Mouse (Mus musculus) embryo, embryonic 11.5 days (tissue): ENCODE results near the gene Abca2.
A peak's percentile ranks its signal among the peaks of the same experiment; 100 is the strongest.

ENCODE experiments used
- DNase-seq: peaks from one replicate; pipeline ENCODE4 v3.0.0-alpha.2; 2012; ENCODE audit warnings: low read depth, low spot score

Gene Abca2

DNA sequence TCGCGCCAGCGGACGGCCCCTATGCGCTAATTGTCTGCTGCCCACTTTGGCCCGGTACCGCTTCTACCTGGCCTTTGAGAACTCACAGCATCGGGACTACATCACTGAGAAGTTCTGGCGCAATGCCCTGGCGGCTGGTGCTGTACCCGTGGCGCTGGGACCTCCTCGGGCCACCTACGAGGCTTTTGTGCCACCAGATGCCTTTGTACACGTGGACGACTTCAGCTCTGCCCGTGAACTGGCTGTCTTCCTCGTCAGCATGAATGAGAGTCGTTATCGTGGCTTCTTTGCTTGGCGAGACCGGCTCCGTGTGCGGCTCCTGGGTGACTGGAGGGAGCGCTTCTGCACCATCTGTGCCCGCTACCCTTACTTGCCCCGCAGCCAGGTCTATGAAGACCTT lies 3.0 kb upstream of the Abca2 start:
- no peak for DNase-seq

DNA sequence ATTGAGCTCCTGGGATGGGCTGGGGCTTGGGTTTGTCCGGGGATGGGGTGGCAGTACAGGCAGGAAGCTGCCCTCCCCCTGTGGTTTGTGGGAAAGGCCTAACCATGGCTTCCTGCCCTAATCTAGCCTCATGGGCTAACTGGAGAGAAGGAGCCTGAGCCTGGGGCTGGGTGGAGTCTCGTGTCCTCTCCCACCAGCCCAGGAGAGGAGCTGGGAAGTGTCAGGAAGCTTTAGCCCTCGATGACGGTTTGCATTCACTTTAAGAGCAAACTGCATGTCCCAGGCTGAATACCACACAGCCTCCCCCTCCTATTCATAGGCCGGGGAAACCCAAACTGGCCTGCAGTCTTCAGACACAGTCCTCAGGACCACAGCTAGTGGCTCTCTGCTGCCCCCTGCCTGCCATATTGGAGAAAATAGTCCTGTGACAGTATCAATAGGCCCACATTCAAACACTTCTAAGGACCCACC lies 1.7 kb upstream of the Abca2 start:
- DNase-seq = peak; percentile 56

DNA sequence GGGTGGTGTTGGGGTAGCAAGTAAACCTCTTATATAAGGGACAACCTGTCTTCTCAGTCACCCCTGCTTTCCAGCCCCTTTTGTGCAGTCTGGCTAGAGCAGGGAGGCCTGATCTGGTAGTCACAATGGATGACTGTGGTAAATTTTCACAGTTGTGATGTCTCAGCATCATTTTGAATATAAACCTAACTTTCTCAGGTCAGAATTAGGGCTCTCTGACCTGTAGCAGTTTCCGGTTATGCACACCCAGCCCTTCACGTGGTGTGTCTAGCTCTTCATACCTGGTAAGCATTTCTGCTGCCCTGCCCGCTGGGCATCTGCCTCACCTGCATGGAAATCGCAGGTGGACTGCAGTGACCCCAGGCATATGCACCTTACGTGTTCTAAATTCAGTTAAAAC lies 1.2 kb upstream of the Abca2 start:
- DNase-seq = no peak

DNA sequence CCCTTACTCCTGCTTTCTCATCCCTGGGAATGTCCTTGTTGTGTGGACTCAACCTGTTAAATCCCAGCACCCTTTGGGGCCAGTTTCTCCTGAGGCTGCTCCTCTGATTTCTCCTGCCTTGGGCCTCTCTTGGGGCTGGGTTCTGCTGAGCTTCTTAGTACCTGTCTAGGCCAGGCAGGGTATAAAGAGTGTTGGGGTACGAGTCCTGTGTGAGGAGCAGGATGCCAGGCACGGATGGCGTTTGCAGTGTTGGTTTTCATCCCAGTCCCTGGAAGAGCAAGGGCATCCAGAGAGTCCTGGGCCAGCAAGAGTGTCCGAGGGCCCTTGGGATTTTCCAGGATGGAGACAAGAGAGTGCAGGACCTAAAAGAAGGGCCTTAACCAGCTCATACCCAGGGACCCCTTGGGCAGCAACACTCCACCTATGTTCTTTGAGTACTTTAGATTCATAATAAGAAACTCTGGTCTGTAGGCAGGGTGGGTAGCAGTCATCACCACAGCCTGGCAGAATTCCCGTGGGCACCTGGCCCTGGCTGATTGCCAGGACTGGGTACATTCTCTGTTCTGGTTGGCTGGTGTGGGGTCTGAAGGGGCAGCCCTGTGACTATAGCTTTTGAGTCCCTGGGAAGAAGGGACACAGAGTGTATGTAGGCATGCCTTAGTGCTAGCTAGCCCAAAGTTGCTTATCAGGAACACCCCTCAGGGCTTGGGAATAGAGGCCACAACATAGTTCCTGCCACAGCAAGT lies 1.1 kb downstream of the Abca2 start:
- no peak for DNase-seq

DNA sequence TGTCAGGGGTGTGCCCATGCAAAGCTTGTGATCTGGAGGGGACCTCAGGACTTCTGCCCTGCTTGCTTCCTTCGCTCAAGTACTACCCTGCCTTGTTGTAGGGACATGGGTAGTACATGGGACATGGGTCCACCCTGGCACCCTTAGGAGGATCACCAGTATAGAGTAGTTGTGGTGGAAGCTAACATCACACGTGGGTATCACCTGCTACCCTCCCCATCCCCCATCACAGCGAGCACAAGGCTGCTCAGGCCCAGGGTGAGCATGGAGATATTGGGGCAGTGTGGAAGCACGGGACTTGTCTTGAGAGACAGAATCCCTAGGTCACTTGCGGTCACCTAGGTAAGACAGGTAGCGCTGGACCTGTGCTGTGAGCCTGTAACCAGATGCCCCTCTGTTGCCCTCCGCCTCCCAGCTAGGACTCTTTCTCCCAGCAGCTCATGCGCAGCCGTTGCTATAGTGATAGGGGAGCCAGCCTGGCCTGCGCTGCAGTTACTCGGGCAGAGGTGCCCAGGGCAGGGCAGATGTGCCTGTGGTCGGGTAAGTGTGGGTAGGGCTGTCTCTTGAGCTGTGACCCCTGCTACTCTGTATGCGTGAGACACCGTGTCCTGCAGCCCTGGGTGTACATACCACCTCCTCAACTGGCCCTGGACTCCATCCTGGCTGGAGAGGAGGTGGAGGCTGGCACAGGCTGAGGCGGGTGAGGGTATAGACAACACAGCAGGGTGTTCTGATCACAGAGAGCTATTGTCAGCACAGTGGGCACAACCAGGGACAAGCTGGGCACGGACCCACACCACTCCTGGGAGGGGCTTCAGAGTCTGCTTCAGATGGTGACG lies 2.1 kb downstream of the Abca2 start:
- DNase-seq = no peak

DNA sequence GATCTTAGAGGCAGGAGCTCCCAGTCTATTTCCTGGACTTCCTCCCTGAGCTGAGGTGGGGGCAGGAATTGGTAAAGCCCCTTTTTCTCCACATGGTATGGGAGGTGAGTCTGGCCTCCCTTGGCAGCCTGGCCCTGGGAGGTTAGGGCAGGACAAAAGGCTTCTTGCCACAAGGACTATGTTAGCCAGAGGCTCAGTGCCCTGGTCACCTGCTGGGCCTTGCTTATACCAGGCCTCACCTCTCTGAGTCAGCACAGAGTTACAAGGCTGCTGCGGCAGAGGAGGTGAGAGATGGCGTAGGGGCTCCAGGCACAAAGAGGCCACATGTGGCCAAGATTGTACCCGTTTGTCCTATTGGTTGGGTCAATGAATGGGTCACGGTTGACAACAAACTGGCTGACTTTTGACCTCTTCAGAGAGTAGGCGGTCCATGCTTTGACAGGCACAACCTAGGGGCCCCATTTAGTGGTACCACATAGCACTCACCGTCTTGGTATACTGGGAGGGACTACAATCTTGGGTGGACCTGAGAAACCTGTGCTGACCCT lies 2.9 kb downstream of the Abca2 start:
- no peak for DNase-seq

DNA sequence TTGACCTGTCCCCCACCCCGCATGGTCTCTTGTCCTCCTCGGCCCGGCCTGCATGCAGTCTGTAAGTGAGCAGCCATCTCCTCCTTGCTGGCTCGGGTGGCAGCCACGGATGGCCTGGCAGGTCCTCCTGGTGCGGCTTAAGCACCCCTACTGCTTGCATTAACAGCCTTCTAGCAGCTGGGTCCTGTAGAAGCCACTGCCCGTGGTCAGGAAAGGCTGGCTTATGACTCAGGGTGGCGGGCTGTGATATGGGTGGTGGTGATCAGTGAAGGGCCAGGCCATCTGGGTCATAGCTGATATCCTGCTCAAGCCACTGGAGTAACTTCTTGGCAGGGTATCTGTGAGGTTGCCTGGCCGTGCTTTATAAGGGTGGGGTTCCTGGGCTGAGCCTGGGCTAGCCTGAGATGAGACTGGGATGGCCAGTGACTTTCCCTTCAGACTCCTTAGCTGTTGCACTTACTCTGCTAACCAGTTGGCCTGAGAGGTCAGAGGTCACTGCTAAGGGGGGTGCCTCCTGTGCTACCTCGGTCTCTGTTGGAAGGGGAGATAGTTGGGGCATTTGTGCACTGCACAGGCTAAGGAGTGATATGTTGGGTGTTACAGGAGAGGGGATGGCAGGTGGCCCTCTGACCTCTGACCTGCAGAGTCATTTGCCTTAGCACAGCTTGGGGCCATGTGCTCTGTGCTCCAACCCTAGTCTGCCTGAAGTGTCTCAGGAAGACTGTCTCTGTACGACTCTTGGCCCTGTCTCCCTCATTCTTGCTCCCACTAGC lies 4.0 kb downstream of the Abca2 start:
- DNase-seq = no peak

DNA sequence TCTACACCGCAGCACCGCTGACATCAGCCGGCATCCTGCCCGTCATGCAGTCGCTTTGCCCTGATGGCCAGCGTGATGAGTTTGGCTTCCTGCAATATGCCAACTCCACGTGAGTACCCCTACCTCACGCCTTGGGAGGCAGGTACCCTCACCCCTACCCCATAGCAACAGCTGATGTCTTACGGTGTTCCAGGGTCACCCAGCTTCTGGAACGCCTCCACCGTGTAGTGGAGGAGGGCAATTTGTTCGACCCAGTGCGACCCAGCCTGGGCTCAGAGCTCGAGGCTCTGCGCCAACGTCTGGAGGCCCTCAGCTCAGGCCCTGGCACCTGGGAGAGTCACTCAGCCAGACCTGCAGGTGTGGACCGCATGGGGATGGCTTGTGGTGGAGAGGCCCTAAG lies 4.6 kb downstream of the Abca2 start:
- DNase-seq = no peak

DNA sequence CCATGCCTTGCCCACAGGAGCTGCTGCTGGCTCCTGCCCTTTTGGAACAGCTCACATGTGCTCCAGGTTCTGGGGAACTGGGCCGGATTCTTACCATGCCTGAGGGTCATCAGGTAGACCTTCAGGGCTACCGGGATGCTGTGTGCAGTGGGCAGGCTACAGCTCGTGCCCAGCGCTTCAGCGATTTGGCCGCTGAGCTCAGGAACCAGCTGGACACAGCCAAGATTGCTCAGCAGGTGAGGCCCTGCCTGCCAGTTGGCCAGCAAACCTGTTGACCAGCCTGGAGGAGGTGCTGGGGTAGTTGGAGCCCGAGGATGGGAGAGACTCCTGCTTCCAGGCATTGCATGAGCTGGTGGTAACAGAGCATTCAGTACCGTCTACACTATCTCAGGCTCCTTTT lies 5.8 kb downstream of the Abca2 start:
- no peak for DNase-seq

DNA sequence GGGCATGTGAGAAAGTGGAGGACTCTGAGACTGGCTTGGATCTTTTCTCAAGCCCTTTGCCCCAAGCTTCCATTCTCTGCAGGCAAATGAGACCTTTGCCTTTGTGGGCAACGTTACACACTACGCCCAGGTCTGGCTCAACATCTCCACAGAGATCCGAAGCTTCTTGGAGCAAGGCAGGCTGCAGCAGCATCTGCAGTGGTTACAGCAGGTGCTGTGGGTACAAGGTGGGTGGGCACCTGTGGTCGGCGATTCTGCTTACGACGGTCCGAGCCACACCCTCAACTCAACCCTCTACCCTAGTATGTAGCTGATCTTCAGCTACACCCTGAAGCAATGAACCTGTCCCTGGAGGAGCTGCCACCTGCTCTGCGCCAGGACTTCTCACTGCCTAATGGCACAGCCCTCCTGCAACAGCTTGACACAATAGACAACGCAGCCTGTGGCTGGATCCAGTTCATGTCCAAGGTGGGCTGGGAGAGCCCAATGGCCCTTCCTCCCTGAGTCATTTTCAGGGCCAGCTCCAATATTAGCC lies 7.8 kb downstream of the Abca2 start:
- DNase-seq = no peak

DNA sequence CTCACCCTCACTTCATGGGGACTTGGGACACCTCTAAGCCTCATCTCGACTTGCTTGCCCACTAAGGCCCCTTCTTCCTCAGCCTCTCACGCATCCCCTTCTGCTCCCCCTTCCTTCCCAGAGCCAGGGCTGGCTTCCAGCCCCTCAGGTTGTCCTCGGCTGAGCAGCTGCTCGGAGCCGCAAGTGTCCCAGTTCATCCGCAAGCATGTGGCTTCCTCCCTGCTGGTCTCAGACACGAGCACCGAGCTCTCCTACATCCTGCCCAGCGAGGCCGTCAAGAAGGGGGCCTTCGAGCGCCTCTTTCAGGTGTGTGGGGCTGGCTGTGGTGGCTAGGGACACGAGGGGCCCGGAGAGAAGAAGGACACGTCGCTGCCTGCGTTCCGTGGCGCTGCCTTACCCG lies 12.6 kb downstream of the Abca2 start:
- DNase-seq = no peak

DNA sequence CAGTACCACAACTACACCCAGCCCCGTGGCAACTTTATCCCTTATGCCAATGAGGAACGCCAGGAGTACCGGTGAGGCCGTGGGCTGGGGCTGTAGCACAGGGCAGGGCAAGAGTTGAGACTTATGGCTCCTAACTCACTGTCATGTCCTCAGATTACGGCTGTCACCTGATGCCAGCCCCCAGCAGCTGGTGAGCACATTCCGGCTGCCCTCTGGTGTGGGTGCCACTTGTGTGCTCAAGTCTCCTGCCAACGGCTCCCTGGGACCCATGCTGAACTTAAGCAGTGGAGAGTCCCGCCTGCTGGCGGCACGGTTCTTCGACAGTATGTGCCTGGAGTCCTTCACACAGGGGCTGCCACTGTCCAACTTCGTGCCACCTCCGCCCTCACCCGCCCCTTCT lies 14.2 kb downstream of the Abca2 start:
- no peak for DNase-seq

DNA sequence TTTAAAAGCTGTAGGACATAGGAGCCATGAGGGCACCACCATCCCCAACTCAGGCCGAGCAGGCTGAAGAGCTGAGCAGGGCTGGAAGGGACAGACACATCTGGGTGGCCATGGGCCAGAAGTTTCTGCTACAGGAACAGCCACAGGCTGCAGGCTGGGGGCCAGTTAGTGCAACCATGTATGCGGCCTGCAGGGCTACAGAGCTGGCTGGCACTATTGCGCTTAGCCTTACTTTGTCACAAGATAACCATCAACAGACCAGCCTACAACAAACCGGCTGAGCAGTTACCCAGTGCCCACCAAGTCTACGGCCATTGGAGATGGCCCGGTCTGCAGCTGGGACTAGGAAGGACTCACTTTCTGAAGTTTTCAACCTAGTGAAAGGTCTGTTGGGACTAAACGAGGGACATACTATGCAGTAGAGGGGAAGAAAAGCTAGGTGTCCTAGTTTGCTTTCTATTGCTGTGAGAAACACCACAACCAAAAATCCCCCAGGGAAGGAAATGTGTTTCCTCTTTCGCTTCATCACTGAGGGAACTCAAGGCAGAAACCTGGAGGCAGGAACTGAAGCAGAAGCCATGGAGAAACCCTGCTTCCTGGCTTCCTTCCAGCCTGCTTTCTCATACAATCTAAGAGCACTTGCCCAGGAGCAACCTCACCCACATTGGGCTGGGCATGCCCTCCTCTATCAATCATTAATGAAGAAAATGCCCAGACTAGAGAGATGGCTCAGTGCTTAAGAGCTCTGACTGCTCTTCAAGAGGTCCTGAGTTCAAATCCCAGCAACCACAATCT lies 22.5 kb downstream of the Abca2 start:
- no peak for DNase-seq

DNA sequence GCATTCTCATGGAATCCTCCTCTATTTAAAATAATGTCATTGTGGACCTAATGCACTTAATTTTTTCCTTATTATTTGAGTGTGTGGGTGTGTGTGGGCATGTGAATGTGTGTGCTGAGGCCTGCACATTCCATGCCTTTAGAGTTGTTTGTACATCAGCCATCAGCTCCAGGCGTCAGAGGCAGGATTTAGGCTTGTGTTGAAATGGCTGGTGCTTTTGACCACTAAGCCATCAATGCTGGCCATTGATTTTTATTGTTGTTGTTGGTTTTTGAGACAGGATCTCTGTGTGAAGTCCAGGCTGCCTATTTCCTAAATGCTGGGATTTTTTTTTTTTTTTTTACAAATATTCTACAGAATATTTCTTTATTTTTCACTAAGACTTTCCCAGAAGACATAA lies 24.4 kb downstream of the Abca2 start:
- no peak for DNase-seq

DNA sequence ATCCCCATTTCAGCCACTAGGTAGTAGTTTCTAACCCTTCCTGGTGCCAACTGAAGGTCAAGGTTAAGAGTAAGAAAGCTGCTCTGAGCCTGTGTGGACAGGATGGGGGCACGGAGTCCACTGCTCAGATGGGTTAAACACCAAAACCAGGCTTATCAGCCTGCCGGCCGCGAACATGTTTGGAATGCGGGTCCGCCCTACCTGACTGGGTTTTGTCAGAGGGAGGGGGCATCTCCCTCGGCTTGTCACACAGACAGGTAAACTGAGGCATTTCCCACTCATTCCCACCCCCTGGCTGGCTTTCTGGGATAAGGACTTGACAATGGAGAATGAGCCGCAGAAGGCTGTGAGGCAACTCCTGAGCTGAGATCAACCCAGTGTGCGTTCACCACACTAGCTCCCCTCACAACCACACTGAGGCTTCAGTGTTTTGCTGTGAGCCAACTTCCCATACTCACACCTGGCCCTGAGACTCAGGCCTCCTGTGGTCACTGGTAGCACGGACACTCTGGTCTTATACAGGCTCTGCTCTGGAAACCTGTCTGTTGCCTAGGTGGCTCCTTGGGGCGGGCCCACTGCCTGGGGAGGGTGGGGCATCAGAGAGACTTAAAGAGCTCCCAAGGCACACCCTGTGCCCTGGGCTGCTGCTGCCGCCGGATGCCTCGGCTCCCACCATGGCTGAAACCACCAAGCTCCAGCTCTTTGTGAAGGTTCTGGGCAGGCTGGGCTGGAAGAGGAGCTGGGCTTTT lies 27.9 kb downstream of the Abca2 start, which contains the start of gene Clic3:
TSS of gene Clic3 (plus strand) at position 634 of the 749 bp plus-strand sequence.
- DNase-seq = no peak

DNA sequence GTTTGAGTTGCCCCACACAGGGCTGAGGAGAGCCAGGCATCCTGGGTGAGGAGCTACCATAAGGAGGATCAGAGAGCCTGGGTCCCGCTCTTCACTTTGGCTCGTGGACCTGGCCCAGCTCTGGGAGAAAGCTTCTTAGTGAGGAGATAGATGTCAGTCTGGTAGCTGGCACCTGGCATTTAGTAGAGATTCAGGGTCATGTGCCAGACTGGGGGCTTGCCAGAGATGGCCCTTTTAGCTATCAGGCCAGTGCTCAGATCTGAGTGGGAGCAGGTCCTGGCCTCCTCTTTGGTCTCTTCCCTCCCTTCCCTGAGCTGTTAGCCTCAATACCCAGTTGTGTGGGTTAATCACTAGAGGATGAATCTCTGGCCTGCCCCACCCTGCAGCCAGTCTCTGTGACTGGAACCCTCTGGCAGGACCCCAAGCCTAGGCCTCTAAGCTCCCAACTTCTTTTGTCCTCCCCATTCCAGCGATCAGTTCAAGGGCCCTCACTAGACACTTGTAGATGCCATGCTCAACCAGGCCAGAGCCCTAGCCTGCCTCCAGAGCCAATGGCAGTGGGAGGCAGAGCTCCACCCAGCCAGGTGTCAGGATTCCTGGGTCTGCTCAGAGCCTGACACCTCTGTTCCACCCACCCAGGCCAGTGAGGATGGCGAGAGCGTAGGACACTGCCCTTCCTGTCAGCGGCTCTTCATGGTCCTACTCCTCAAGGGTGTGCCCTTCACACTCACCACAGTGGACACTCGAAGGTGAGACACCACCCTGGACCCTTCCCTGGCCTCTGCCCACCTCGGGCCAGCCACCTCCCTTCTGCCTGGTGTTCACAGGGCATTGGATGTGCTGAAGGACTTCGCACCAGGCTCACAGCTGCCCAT lies 28.8 kb downstream of the Abca2 start:
- no peak for DNase-seq

DNA sequence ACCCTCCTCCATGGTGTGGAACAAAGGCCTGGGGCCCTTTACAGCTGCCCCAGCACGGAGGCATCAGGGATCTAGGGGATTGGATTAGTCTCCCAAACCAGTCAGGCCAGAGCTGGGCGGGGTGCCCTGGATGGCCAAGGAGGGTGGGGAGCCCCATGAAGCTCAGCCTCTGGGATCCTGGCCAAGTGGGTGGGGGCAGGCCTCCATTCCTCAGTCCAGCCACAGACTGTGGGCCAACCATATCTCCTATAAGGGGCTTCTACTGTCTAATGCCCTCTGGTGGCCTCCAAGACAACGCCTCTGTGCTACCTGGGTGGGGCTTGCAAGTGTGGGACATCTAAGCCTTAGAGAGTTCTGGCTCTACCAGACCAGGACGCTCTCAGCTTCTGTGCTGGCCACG lies 30.4 kb downstream of the Abca2 start:
- no peak for DNase-seq

DNA sequence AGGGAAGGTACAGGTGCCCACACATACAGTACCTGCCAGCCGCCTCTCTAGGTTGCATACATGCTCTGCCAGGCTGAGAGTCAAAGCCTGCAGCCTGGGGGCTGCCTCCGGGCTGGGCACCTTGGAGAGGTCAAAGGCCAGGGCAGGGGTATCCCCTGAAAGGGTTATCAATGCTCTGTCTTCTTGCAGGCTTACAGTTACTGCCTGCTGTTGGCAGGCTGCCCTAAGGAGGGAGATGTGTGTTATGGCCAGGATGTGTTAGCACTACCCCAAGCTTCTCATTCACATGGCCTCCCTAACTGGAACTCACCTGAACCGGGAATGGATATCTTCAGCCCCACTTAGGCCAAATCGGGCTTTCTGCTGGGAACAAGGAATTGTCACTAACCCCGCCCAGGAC lies 31.6 kb downstream of the Abca2 start:
- DNase-seq = no peak
